Mouse (Mus musculus): Measurements from ENCODE around the gene Socs7.

- TF ChIP-seq CTCF (IDR thresholded peaks at IDR 0.05; ENCODE audit: borderline replicate concordance, insufficient read depth, low read length) = no peak
- no peak for TF ChIP-seq POLR2A (IDR thresholded peaks at IDR 0.05; ENCODE audit: low read depth, low read length)
Measured at GRCm38 (mm10) chr11:97352935-97353597, 9.3 kb upstream of the Socs7 start.
